Mouse (Mus musculus) lung, adult 2 months (tissue): ENCODE results near the gene Dapk1. TPM values are rescaled to one million over a fixed set of nuclear protein-coding genes. Genes with fewer than 3 reads are reported as not detected.

Source experiments
- DNase-seq: peaks from one replicate; pipeline ENCODE4 v3.0.0; 2022
- H3K4me1 ChIP-seq: fragments of 200-500 bp; 2 replicates; pipeline ENCODE4 v1.6.1; 2011; ENCODE audit warnings: low read length; ENCODE audit not compliant: control insufficient read depth, insufficient read depth
- H3K4me3 ChIP-seq: fragments of 200-500 bp; replicated peaks from 2 replicates; pipeline ENCODE3; 2011; ENCODE audit warnings: low read depth, mild to moderate bottlenecking, control low read depth, low read length; ENCODE audit errors: extremely low read depth
- CTCF ChIP-seq: fragments of 200-500 bp; IDR thresholded peaks from 2 replicates; pipeline ENCODE4 v1.5.1; 2011; ENCODE audit warnings: mild to moderate bottlenecking, low read length, control low read depth; ENCODE audit not compliant: insufficient read depth
- POLR2A ChIP-seq: fragments of 200-500 bp; IDR thresholded peaks from 2 replicates; pipeline ENCODE4 v1.6.1; 2011; ENCODE audit warnings: low read depth, mild to moderate bottlenecking, control low read depth, low read length, borderline replicate concordance; ENCODE audit errors: extremely low read depth
- WGBS: fragments of 180-500 bp; shearing (Covaris S2); methylation state at CpG from one replicate; pipeline ENCODE4 v1.1.7; 2018; 5-methylcytosine and 5-hydroxymethylcytosine counted together
- polyA plus RNA-seq: library from polyadenylated mRNA; depleted of rRNA; stranded (reverse); fragments of >200 nt; gene quantifications from 2 replicates; pipeline ENCODE4 v1.2.3, GENCODE M21; 2012

The Dapk1 gene
- polyA plus RNA-seq, 1 experiment, result 96.9 TPM

- Histone ChIP-seq H3K4me1 (peaks cover 5% of the 10 kb centered on the region), H3K4me3 (no peak overlapping the region)
- no peak for DNase-seq
- 74% methylated on average over 9 of the region's 9 CpGs for WGBS
- TF ChIP-seq POLR2A, result no peak
- no peak for TF ChIP-seq CTCF
These were observed 126.7 kb downstream of the Dapk1 start for GRCm38 (mm10) chr13:60728276-60729054.

GRCm38 (mm10) chr13:60729055-60729402, 127.3 kb downstream of the Dapk1 start:
- DNase-seq, result no peak
- WGBS, result 53% methylated on average over 3 of the region's 3 CpGs
- no peak for TF ChIP-seq POLR2A
- TF ChIP-seq CTCF, result no peak

GRCm38 (mm10) chr13:60730587-60730986, 128.8 kb downstream of the Dapk1 start:
- Histone ChIP-seq H3K4me3 (no peak overlapping the region), H3K4me1 (peaks cover 6% of the 10 kb centered on the region; the same call in 1 of the 2 replicates)
- no peak for DNase-seq
- whole genome bisulfite sequencing, result 80% methylated on average over 7 of the region's 7 CpGs
- TF ChIP-seq CTCF, result no peak

More at GRCm38 (mm10) chr13:60729055-60729402, 127.3 kb downstream of the Dapk1 start:
- Histone ChIP-seq H3K4me1 (peaks cover 5% of the 10 kb centered on the region; the same call in 1 of the 2 replicates), H3K4me3 (no peak overlapping the region)

GRCm38 (mm10) chr13:60731001-60731400, 129.3 kb downstream of the Dapk1 start:
- TF ChIP-seq POLR2A (no peak), CTCF (no peak)
- DNase-seq, result no peak

GRCm38 (mm10) chr13:60735306-60735705, 133.6 kb downstream of the Dapk1 start:
- no peak overlapping the region for H3K4me3 ChIP-seq
- DNase-seq, result no peak
- 90% methylated on average over 9 of the region's 9 CpGs for WGBS
- peaks cover 13% of the 10 kb centered on the region for H3K4me1 ChIP-seq
- TF ChIP-seq POLR2A (no peak), CTCF (no peak)

More at GRCm38 (mm10) chr13:60731001-60731400, 129.3 kb downstream of the Dapk1 start:
- WGBS, result 65% methylated on average over 3 of the region's 3 CpGs
- H3K4me3 ChIP-seq, result no peak overlapping the region
- peaks cover 6% of the 10 kb centered on the region; the same call in 1 of the 2 replicates for H3K4me1 ChIP-seq

GRCm38 (mm10) chr13:60736421-60737105, 134.8 kb downstream of the Dapk1 start:
- peak; percentile 63 for DNase-seq
- Histone ChIP-seq H3K4me1 (peaks cover 10% of the 10 kb centered on the region), H3K4me3 (no peak overlapping the region)
- no peak for TF ChIP-seq POLR2A
- TF ChIP-seq CTCF, result no peak
- 58% methylated on average over 13 of the region's 13 CpGs for WGBS

- peak; percentile 78 for DNase-seq
These were observed 136.0 kb downstream of the Dapk1 start for GRCm38 (mm10) chr13:60737632-60738324.

GRCm38 (mm10) chr13:60738429-60738828, 136.7 kb downstream of the Dapk1 start:
- Histone ChIP-seq H3K4me1 (peaks cover 10% of the 10 kb centered on the region), H3K4me3 (no peak overlapping the region)
- 3% methylated on average over 9 of the region's 9 CpGs for WGBS
- TF ChIP-seq CTCF (peak; percentile 61), POLR2A (no peak)
- peak; percentile 62 for DNase-seq

More at GRCm38 (mm10) chr13:60737632-60738324, 136.0 kb downstream of the Dapk1 start:
- WGBS, result 7% methylated on average over 9 of the region's 9 CpGs
- Histone ChIP-seq H3K4me3 (peak overlapping the region; percentile 25), H3K4me1 (peaks cover 10% of the 10 kb centered on the region)
- TF ChIP-seq POLR2A (peak; percentile 22; the same call in 1 of the 2 replicates), CTCF (no peak)

- no peak for TF ChIP-seq CTCF
- TF ChIP-seq POLR2A, result no peak
- 92% methylated on average over 6 of the region's 6 CpGs for WGBS
- DNase-seq, result no peak
- Histone ChIP-seq H3K4me1 (peaks cover 11% of the 10 kb centered on the region), H3K4me3 (no peak overlapping the region)
These were observed 138.5 kb downstream of the Dapk1 start for GRCm38 (mm10) chr13:60740248-60740647.

GRCm38 (mm10) chr13:60742611-60743010, 140.9 kb downstream of the Dapk1 start:
- no peak for DNase-seq
- no peak overlapping the region for H3K4me3 ChIP-seq
- WGBS, result 88% methylated on average over 3 of the region's 3 CpGs
- H3K4me1 ChIP-seq, result peaks cover 7% of the 10 kb centered on the region; the same call in 1 of the 2 replicates
- TF ChIP-seq POLR2A (no peak), CTCF (no peak)
